Mouse (Mus musculus) T-helper 17 cell (primary cell): ENCODE measurements around the gene Obsl1.

Experiments
- in situ Hi-C, 2 experiments: fragments of 300-600 bp; cut with MboI, MseI; formaldehyde crosslinking; loops; 1 replicate in 1 of 2; 2 replicates in 1 of 2; pipeline ENCODE4 v1.15.1; 2025; ENCODE audit warnings: high pct_unique_total_duplicates in 2 of 2

The Obsl1 gene

GRCm38 (mm10) chr1:75490785-75491551, 15.3 kb downstream of the Obsl1 start:
- in situ Hi-C loops, result loop anchor here (10.0 to 25.0 kb wide), 2 partner anchors 436 to 1104 kb away; partner anchors contain the start of genes Ctdsp1 (in 1 of the 2) and Slc11a1 (in 1 of the 2)

GRCm38 (mm10) chr1:75487405-75488161, 18.7 kb downstream of the Obsl1 start:
- in situ Hi-C loops, result loop anchor here in 1 of 2 experiments (25.0 kb wide), 1 partner anchor 1100 kb away; the partner anchor contains the start of genes Ctdsp1 and Slc11a1

GRCm38 (mm10) chr1:75487040-75487404, 19.2 kb downstream of the Obsl1 start:
- in situ Hi-C loops, result loop anchor here in 1 of 2 experiments (25.0 kb wide), 1 partner anchor 1100 kb away; the partner anchor contains the start of genes Ctdsp1 and Slc11a1

DNA sequence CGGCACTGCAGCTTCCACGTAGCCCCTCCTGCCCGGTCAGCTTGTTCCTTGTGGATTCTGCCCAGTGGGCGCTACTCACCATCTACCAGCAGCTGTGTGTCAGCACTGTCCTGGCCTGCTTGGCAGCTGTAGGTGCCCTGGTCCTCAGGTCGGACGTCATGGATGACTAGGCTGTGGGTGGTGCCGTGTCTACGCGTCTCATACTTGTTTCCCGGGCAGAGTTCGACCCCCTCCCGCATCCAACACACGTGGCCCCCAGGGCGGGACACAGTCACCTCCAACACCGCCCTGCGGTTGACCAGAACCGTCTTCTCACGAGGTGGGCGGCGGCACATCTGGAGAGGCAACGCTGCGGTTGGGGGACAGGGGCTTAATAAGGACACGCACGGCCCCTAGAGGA, 19.7 kb downstream of the Obsl1 start:
- in situ Hi-C loops, result loop anchor here in 1 of 2 experiments (25.0 kb wide), 1 partner anchor 1099 kb away; the partner anchor contains the start of genes Ctdsp1 and Slc11a1

DNA sequence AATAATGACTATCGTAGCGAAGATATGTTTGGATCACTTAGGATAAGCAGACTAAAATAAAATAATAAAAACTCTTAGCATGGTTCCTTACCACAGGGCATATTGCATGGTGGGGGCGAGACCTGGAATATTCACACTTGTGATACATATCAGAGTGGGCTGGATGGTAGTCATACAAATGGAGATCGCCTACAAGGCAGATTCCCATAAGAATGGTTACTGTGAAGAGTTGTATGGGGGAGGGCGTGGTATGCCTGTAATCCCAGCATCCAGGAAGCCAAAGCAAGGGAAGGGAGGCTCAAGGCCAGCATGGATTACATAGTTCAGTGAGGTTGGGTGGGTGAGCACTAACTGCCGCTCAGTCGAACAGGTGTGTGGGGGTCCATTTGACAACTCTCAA, 25.5 kb downstream of the Obsl1 start:
- in situ Hi-C loops, result loop anchor here in 1 of 2 experiments (25.0 kb wide), 1 partner anchor 1093 kb away; the partner anchor contains the start of genes Ctdsp1 and Slc11a1

- in situ Hi-C loops, result loop anchor here in 1 of 2 experiments (25.0 kb wide), 1 partner anchor 1093 kb away; the partner anchor contains the start of genes Ctdsp1 and Slc11a1
These were observed 26.2 kb downstream of the Obsl1 start for GRCm38 (mm10) chr1:75480036-75480435.

DNA sequence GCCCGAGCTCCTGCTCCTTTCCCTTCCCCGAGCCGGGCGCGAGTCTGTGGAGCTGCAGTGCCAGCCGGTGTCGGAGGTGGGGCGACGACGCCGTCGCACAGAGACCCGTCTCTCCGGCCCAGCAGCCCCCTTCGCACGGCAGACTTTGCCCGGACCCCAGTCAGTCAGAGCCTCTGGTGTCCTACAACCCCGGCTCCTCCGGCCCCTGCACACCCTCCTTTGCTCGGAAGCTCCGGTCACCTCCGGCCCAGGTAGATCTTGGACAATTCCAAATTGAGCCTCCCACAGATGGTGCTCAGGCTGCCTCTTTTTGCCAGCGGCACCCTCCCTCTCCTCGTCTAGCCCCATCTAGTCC, 26.6 kb downstream of the Obsl1 start:
- in situ Hi-C loops, result loop anchor here (5.0 to 25.0 kb wide), 2 partner anchors 83 to 1092 kb away; partner anchors contain the start of genes Ctdsp1 (in 1 of the 2) and Slc11a1 (in 1 of the 2)

GRCm38 (mm10) chr1:75478916-75479634, 27.2 kb downstream of the Obsl1 start, which contains the start of the genes Chpf and Tmem198:
TSS of gene Chpf (minus strand) at chr1:75479307.
TSS of gene Tmem198 (plus strand) at chr1:75479532.
- in situ Hi-C loops, result loop anchor here (5.0 to 25.0 kb wide), 2 partner anchors 83 to 1092 kb away; partner anchors contain the start of genes Ctdsp1 (in 1 of the 2) and Slc11a1 (in 1 of the 2)

- in situ Hi-C loops, result loop anchor here (5.0 to 25.0 kb wide), 2 partner anchors 84 to 1091 kb away; partner anchors contain the start of genes Ctdsp1 (in 1 of the 2) and Slc11a1 (in 1 of the 2)
These were observed 27.8 kb downstream of the Obsl1 start for GRCm38 (mm10) chr1:75478497-75478896.

- in situ Hi-C loops, result loop anchor here (5.0 to 25.0 kb wide), 2 partner anchors 84 to 1091 kb away; partner anchors contain the start of genes Ctdsp1 (in 1 of the 2) and Slc11a1 (in 1 of the 2)
These were observed 28.3 kb downstream of the Obsl1 start for GRCm38 (mm10) chr1:75477966-75478290.

GRCm38 (mm10) chr1:75477264-75477965, 28.8 kb downstream of the Obsl1 start:
- in situ Hi-C loops, result loop anchor here (5.0 to 25.0 kb wide), 2 partner anchors 85 to 1090 kb away; partner anchors contain the start of genes Ctdsp1 (in 1 of the 2) and Slc11a1 (in 1 of the 2)

DNA sequence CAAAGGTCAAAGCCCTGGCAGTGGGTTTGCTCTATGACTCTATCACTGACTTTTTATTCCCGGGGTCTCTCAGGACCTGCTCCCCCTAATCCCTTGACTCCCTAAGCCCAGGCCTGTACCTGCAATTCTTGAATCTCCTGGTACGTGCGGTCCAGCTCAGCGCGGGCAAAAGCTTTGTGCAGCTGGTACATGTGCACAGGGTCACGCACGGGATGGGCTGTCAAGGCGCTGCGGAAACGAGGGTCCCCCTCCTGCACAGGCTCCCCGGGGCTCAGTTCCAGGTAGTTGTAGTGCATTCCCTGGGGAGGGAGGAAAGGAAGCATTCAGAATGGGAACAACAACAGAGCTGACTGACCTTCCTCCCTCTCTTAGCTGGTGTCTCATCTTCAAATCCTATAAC, 29.8 kb downstream of the Obsl1 start:
- in situ Hi-C loops, result loop anchor here (5.0 to 25.0 kb wide), 2 partner anchors 86 to 1089 kb away; partner anchors contain the start of genes Ctdsp1 (in 1 of the 2) and Slc11a1 (in 1 of the 2)

GRCm38 (mm10) chr1:75469287-75469825, 36.9 kb downstream of the Obsl1 start:
- in situ Hi-C loops, result loop anchor here (5.0 to 10.0 kb wide), 4 partner anchors 122 to 827 kb away; partner anchors contain the start of gene Nhej1 (in 1 of the 2)

- in situ Hi-C loops, result loop anchor here (5.0 to 10.0 kb wide), 4 partner anchors 120 to 825 kb away; partner anchors contain the start of gene Nhej1 (in 1 of the 2)
These were observed 38.9 kb downstream of the Obsl1 start for GRCm38 (mm10) chr1:75467215-75467927.

- in situ Hi-C loops, result loop anchor here (5.0 to 10.0 kb wide), 3 partner anchors 61 to 409 kb away; partner anchors contain the start of gene Nhej1 (in 1 of the 2)
These were observed 42.5 kb downstream of the Obsl1 start for GRCm38 (mm10) chr1:75463652-75464204.

DNA sequence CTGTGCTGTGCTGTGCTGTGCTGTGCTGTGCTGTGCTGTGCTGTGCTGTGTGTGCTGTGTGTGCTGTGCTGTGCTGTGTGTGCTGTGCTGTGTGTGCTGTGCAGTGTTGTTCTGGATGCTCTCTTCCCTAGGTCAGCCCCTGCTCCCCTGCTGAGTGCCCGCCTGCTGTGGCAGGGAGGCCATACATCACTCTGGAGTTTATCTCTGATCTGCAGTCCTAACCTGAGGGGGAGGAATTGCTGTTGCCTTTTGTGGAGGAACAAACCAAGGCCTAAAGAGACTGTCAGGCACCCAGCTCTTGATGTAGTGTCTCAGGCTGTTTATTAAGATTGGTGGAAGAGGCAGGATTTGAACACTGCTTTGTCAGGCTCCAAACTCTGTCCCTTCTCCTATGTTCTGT, 43.6 kb downstream of the Obsl1 start:
- in situ Hi-C loops, result loop anchor here (5.0 to 10.0 kb wide), 3 partner anchors 60 to 408 kb away; partner anchors contain the start of gene Nhej1 (in 1 of the 2)

DNA sequence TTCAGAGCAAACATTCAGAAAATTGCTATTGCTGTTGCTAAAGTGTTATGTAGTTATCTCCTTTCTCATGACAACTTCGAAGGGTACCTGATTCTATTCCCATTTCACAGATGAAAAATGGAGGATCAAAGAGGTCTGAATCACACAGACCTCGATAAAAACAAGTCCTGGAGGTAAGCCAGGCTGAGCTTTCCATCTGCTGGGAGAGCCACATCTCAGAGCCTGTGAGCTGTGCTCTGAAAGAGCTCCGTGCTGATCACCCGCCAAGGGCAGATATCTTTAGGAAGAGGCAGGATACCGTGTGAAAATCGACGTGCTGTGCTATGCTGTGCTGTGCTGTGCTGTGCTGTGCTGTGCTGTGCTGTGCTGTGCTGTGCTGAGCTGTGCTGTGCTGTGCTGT, 46.0 kb downstream of the Obsl1 start:
- in situ Hi-C loops, result loop anchor here (5.0 to 10.0 kb wide), 3 partner anchors 58 to 405 kb away; partner anchors contain the start of gene Nhej1 (in 1 of the 2)
